Mouse (Mus musculus) brown adipose tissue, adult 24 weeks (tissue): ENCODE data around the gene Prickle2. TPM values are rescaled to one million over a fixed set of nuclear protein-coding genes. Genes with fewer than 3 reads are reported as not detected.

Source experiments
- H3K27ac ChIP-seq: fragments of 200-500 bp; replicated peaks from 2 replicates; pipeline ENCODE4 v1.5.1; 2012; ENCODE audit warnings: low read depth, mild to moderate bottlenecking, low read length
- H3K4me1 ChIP-seq: fragments of 200-500 bp; 2 replicates; pipeline ENCODE4 v1.6.1; 2012; ENCODE audit warnings: low read length, mixed read lengths; ENCODE audit not compliant: control insufficient read depth, insufficient read depth, insufficient read length
- H3K4me3 ChIP-seq: fragments of 200-500 bp; 2 replicates; pipeline ENCODE4 v1.5.1; 2012; ENCODE audit warnings: low read depth, mild to moderate bottlenecking, low read length, moderate library complexity; ENCODE audit not compliant: insufficient read depth
- polyA plus RNA-seq: library from polyadenylated mRNA; stranded (reverse); fragments of >200 nt; gene quantifications from 2 replicates; pipeline ENCODE4 v1.2.4, GENCODE M21; 2012; ENCODE audit not compliant: missing spikeins, insufficient read depth, insufficient read length

Prickle2 gene
- polyA plus RNA-seq, 1 experiment: 2.1 TPM

DNA sequence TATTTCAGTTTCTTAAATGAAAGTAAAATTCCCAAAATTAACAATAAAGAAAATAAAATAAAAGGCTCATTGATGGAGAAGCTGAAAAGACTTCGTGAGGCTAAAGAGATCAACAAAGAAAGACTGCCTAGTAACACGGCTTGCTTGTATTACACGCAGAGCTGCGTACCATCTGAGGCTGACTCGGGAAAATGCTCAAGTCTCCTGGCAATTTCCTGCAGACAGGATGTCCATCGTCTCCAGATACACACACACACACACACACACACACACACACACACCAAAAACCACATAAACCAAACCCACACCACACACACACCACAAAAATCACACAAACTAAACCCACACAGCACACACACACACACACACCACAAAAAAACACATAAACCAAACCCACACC, 173.6 kb downstream of the Prickle2 start:
- H3K4me1 ChIP-seq: peaks cover 12% of the 10 kb centered on the region; the same call in 1 of the 2 replicates
- H3K27ac ChIP-seq: peak overlapping the region; percentile 65
- H3K4me3 ChIP-seq: no peak overlapping the region

GRCm38 (mm10) chr6:92526212-92526611, 179.7 kb downstream of the Prickle2 start:
- H3K4me1 ChIP-seq: no peaks in the 10 kb centered on the region
- H3K27ac ChIP-seq: no peak overlapping the region
- H3K4me3 ChIP-seq: no peak overlapping the region

GRCm38 (mm10) chr6:92525646-92526045, 180.3 kb downstream of the Prickle2 start:
- Histone ChIP-seq H3K4me3 (no peak overlapping the region), H3K27ac (no peak overlapping the region), H3K4me1 (no peaks in the 10 kb centered on the region)

DNA sequence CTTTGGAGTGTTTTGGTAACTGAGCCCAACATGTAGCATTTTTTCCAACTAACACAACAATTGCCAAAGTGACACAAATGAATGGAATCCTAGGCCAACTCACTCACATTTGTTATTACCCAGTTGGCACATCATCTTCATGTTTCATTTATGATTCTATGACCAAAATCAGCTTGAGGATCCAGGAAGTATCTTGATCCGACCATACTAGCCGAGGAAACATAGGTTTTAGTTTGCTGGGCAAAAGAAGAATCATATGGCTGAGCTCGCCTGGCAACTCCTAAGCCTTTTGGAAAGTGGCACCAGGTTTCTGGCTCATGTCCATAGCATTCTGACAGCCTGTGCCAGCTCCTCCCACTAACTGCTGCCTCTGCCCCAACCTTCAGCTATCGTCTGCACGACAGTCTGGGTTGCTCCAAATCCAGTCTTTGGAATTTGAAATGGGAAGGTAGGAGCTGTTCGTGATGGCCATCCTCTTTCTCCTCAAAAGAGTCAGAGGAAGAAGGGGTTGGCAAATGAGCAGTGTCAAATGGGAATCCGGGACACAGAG, 184.4 kb downstream of the Prickle2 start:
- Histone ChIP-seq H3K4me3 (no peak overlapping the region), H3K4me1 (0 out of 2 replicates have a peak, but pooled peaks cover 3% of the 10 kb centered on the region), H3K27ac (no peak overlapping the region)

GRCm38 (mm10) chr6:92520088-92520875, 185.7 kb downstream of the Prickle2 start:
- Histone ChIP-seq H3K4me3 (no peak overlapping the region), H3K27ac (no peak overlapping the region), H3K4me1 (0 out of 2 replicates have a peak, but pooled peaks cover 3% of the 10 kb centered on the region)

GRCm38 (mm10) chr6:92518438-92518968, 187.5 kb downstream of the Prickle2 start:
- Histone ChIP-seq H3K4me1 (0 out of 2 replicates have a peak, but pooled peaks cover 3% of the 10 kb centered on the region), H3K27ac (no peak overlapping the region), H3K4me3 (no peak overlapping the region)

DNA sequence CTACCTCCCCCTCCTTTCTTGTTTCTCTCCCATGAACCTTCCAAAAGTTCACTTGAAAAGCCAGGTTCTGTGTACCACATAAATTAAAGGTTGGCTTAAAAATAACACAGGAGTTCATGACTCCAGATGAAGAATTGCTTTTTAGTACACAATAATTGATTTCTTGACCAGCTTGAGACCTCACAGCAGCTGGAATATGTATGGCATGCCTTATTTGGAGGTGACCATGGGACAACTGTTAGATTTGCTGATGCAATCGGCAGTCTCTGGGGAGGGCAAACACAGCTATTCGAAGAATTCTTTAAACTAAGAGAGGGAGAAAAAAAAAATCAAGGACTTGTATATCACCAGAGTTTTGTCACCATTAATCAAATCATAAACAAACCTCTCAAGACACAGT, 189.0 kb downstream of the Prickle2 start:
- Histone ChIP-seq H3K27ac (no peak overlapping the region), H3K4me1 (0 out of 2 replicates have a peak, but pooled peaks cover 3% of the 10 kb centered on the region), H3K4me3 (no peak overlapping the region)

DNA sequence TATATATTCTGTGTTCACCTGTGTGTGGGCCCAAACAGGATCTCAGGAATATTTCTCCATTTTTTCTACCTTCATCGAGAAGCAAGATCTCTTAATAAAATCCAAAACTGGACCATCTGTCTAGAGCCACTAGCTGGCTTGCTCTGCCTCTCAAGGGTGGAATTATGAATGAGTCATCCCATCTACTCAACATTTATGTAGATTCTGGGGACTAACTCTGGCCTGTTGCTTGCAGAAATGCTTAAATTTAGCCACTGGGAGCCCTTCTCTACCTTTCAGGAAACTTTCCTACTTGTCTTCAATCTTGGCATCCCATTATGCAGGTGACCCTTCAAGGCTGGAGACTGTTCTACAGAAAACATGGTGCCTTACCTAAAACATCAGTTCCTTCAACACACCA, 194.0 kb downstream of the Prickle2 start:
- Histone ChIP-seq H3K4me1 (no peaks in the 10 kb centered on the region), H3K27ac (no peak overlapping the region), H3K4me3 (no peak overlapping the region)

DNA sequence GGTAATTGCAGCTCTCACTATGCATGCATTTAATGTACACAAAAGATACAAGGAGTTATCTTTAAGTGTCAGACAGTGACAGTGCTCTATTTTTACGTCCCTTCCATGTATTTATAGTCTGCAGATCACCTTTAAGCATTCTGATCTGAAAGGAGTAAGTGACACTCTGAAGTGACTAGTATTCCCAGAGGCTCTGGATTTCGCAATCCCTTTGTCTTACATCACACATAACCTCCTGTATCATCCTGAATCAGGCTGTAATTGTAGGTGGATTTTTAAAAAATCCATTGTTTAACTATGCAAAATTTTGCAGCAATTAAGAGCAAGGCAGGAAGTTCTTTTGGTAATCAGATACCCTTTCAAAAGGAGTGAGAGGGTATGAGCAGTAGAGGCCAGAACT, 196.2 kb downstream of the Prickle2 start:
- Histone ChIP-seq H3K4me3 (no peak overlapping the region), H3K27ac (no peak overlapping the region), H3K4me1 (no peaks in the 10 kb centered on the region)

DNA sequence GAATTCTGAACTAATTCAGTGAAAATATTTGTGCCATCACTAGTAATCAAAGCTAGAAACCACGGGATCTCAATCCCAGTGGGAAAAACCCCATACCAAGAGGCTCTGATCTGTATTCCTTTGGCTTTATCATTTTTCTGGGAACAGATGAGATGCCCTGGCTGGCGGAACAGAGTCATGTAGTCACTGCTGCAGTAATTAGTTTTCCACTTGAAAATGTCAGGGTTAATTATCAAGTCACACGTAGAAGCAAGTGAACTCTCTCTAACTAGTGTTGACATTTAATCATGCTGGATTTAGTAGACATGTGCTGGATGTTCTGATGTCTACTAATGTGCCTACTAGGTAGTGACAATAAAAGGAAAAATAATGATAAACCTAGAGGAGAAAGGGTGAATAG, 199.7 kb downstream of the Prickle2 start:
- Histone ChIP-seq H3K4me3 (no peak overlapping the region), H3K4me1 (no peaks in the 10 kb centered on the region), H3K27ac (no peak overlapping the region)

DNA sequence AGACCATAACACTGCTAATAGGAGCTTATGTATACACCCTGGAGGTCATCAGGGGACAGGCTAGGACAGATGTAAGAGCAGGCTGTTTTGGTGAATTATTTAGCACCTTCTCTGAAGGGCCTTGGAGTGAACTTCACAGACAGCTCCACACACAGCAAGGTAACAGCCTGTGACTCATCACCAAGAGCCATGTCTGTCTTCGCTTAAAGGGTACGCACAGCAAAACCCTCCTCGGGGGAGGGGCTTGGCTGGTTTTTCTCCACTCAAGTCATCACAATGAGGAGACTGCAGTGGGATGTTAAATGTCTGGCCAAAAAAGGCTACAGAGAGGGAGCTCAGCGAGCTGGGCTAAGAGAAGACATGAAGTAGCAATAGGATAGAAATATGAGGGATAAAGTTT, 206.5 kb downstream of the Prickle2 start:
- H3K4me3 ChIP-seq: no peak overlapping the region
- no peak overlapping the region for H3K27ac ChIP-seq
- H3K4me1 ChIP-seq: peaks cover 11% of the 10 kb centered on the region

- H3K27ac ChIP-seq: peak overlapping the region; percentile 31; the same call in 1 of the 2 replicates
- no peak overlapping the region for H3K4me3 ChIP-seq
- peaks cover 11% of the 10 kb centered on the region for H3K4me1 ChIP-seq
Observed at GRCm38 (mm10) chr6:92498574-92498973, 207.4 kb downstream of the Prickle2 start.

GRCm38 (mm10) chr6:92497279-92497678, 208.7 kb downstream of the Prickle2 start:
- Histone ChIP-seq H3K4me1 (peaks cover 11% of the 10 kb centered on the region), H3K4me3 (no peak overlapping the region)

DNA sequence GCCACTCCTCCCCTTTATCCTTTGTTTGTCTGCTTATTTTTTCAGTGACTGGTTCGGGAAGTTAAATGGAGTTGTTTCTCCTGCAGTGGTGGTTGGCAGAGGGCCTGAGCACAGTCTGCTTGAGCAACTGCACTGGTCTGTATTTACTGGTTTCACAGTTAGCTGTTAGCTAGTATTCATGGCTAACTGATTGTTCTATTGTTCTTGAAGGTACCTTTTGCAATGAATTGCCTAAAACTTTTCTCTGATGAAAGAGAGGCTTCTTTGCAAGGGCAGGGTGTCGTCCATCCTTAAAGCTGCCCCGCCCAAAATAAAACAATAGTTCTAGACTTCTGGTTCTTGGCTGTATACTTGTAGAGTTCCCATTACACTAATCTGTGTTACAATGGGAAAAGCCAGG, 210.5 kb downstream of the Prickle2 start:
- peaks cover 11% of the 10 kb centered on the region for H3K4me1 ChIP-seq
- H3K27ac ChIP-seq: no peak overlapping the region
- H3K4me3 ChIP-seq: no peak overlapping the region

More at GRCm38 (mm10) chr6:92497279-92497678, 208.7 kb downstream of the Prickle2 start:
- no peak overlapping the region for H3K27ac ChIP-seq

- Histone ChIP-seq H3K4me3 (no peak overlapping the region), H3K27ac (no peak overlapping the region), H3K4me1 (no peaks in the 10 kb centered on the region; the same call in 1 of the 2 replicates)
Observed at GRCm38 (mm10) chr6:92481690-92481956, 224.3 kb downstream of the Prickle2 start.
